Mouse (Mus musculus): ENCODE results near the gene Usp10. TPM values are rescaled to one million over a fixed set of nuclear protein-coding genes. Genes with fewer than 3 reads are reported as not detected.

Usp10 gene
- polyA plus RNA-seq, 1 experiment from 2014 or later = 90.7 TPM

- H3K4me1 ChIP-seq (ENCODE audit: control insufficient read depth, insufficient read depth, low read length) = peaks cover 21% of the 10 kb centered on the region
- no peak overlapping the region for H3K4me3 ChIP-seq (ENCODE audit: low read length)
- H3K9me3 ChIP-seq (replicated peaks; ENCODE audit: control insufficient read depth, low read length) = no peaks in the 10 kb centered on the region
- H3K4me2 ChIP-seq (ENCODE audit: low read depth, low read length) = no peak overlapping the region
- no peak overlapping the region for H3K9ac ChIP-seq (ENCODE audit: low read length)
- ATAC-seq (replicated peaks; ENCODE audit: extremely low read depth, insufficient read depth, low FRiP score) = no peak
- 82% methylated on average over 4 of the region's 4 CpGs for WGBS
- no peak overlapping the region for H3K27ac ChIP-seq (ENCODE audit: low read length)
- no peaks in the 10 kb centered on the region for H3K36me3 ChIP-seq (ENCODE audit: control insufficient read depth, insufficient read depth)
- no peaks in the 10 kb centered on the region for H3K27me3 ChIP-seq (ENCODE audit: control insufficient read depth, insufficient read depth, low read length)
These were observed 15.3 kb downstream of the Usp10 start for GRCm38 (mm10) chr8:119925428-119925827.

GRCm38 (mm10) chr8:119926474-119926873 lies 16.3 kb downstream of the Usp10 start:
- 69% methylated on average over 2 of the region's 2 CpGs for WGBS
- Histone ChIP-seq H3K36me3 (ENCODE audit: control insufficient read depth, insufficient read depth) (no peaks in the 10 kb centered on the region), H3K9ac (ENCODE audit: low read length) (no peak overlapping the region), H3K27ac (ENCODE audit: low read length) (no peak overlapping the region), H3K4me3 (ENCODE audit: low read length) (no peak overlapping the region), H3K9me3 (replicated peaks; ENCODE audit: control insufficient read depth, low read length) (no peaks in the 10 kb centered on the region), H3K4me2 (ENCODE audit: low read depth, low read length) (no peak overlapping the region), H3K27me3 (ENCODE audit: control insufficient read depth, insufficient read depth, low read length) (no peaks in the 10 kb centered on the region), H3K4me1 (ENCODE audit: control insufficient read depth, insufficient read depth, low read length) (peaks cover 25% of the 10 kb centered on the region)
- no peak for ATAC-seq (replicated peaks; ENCODE audit: extremely low read depth, insufficient read depth, low FRiP score)

- Histone ChIP-seq H3K36me3 (ENCODE audit: control insufficient read depth, insufficient read depth) (0 out of 2 replicates have a peak, but pooled peaks cover 2% of the 10 kb centered on the region), H3K27me3 (ENCODE audit: control insufficient read depth, insufficient read depth, low read length) (no peaks in the 10 kb centered on the region), H3K9ac (ENCODE audit: low read length) (no peak overlapping the region), H3K4me1 (ENCODE audit: control insufficient read depth, insufficient read depth, low read length) (peaks cover 21% of the 10 kb centered on the region), H3K4me2 (ENCODE audit: low read depth, low read length) (no peak overlapping the region), H3K27ac (ENCODE audit: low read length) (no peak overlapping the region), H3K9me3 (replicated peaks; ENCODE audit: control insufficient read depth, low read length) (no peaks in the 10 kb centered on the region), H3K4me3 (ENCODE audit: low read length) (no peak overlapping the region)
- WGBS = 48% methylated on average over 6 of the region's 6 CpGs
- peak; percentile 72; the same call in 1 of the 2 replicates for ATAC-seq (replicated peaks; ENCODE audit: extremely low read depth, insufficient read depth, low FRiP score)
These were observed 17.4 kb downstream of the Usp10 start for GRCm38 (mm10) chr8:119927422-119928092.

GRCm38 (mm10) chr8:119931317-119931716 lies 21.2 kb downstream of the Usp10 start:
- Histone ChIP-seq H3K27ac (ENCODE audit: low read length) (no peak overlapping the region), H3K4me3 (ENCODE audit: low read length) (no peak overlapping the region), H3K4me2 (ENCODE audit: low read depth, low read length) (no peak overlapping the region), H3K9ac (ENCODE audit: low read length) (no peak overlapping the region), H3K4me1 (ENCODE audit: control insufficient read depth, insufficient read depth, low read length) (peaks cover 25% of the 10 kb centered on the region), H3K36me3 (ENCODE audit: control insufficient read depth, insufficient read depth) (peaks cover 8% of the 10 kb centered on the region), H3K9me3 (replicated peaks; ENCODE audit: control insufficient read depth, low read length) (no peaks in the 10 kb centered on the region), H3K27me3 (ENCODE audit: control insufficient read depth, insufficient read depth, low read length) (no peaks in the 10 kb centered on the region)
- no peak for ATAC-seq (replicated peaks; ENCODE audit: extremely low read depth, insufficient read depth, low FRiP score)
- WGBS = 49% methylated on average over 4 of the region's 4 CpGs

GRCm38 (mm10) chr8:119933681-119934080 lies 23.5 kb downstream of the Usp10 start:
- Histone ChIP-seq H3K36me3 (ENCODE audit: control insufficient read depth, insufficient read depth) (peaks cover 14% of the 10 kb centered on the region), H3K9ac (ENCODE audit: low read length) (no peak overlapping the region), H3K4me3 (ENCODE audit: low read length) (no peak overlapping the region), H3K27ac (ENCODE audit: low read length) (no peak overlapping the region), H3K9me3 (replicated peaks; ENCODE audit: control insufficient read depth, low read length) (no peaks in the 10 kb centered on the region), H3K27me3 (ENCODE audit: control insufficient read depth, insufficient read depth, low read length) (no peaks in the 10 kb centered on the region), H3K4me2 (ENCODE audit: low read depth, low read length) (no peak overlapping the region), H3K4me1 (ENCODE audit: control insufficient read depth, insufficient read depth, low read length) (peaks cover 23% of the 10 kb centered on the region)
- 97% methylated on average over 4 of the region's 4 CpGs for WGBS
- no peak for ATAC-seq (replicated peaks; ENCODE audit: extremely low read depth, insufficient read depth, low FRiP score)

- WGBS = 29% methylated on average over 6 of the region's 6 CpGs
- H3K36me3 ChIP-seq (ENCODE audit: control insufficient read depth, insufficient read depth) = peaks cover 14% of the 10 kb centered on the region
These were observed 25.4 kb downstream of the Usp10 start for GRCm38 (mm10) chr8:119935541-119935940.

GRCm38 (mm10) chr8:119938481-119938880 lies 28.3 kb downstream of the Usp10 start:
- 90% methylated on average over 7 of the region's 7 CpGs for WGBS
- no peak for ATAC-seq (replicated peaks; ENCODE audit: extremely low read depth, insufficient read depth, low FRiP score)

More at GRCm38 (mm10) chr8:119935541-119935940, 25.4 kb downstream of the Usp10 start:
- Histone ChIP-seq H3K4me2 (ENCODE audit: low read depth, low read length) (no peak overlapping the region), H3K27ac (ENCODE audit: low read length) (peak overlapping the region; percentile 58; the same call in 1 of the 2 replicates), H3K4me1 (ENCODE audit: control insufficient read depth, insufficient read depth, low read length) (peaks cover 21% of the 10 kb centered on the region), H3K27me3 (ENCODE audit: control insufficient read depth, insufficient read depth, low read length) (no peaks in the 10 kb centered on the region), H3K9ac (ENCODE audit: low read length) (no peak overlapping the region), H3K9me3 (replicated peaks; ENCODE audit: control insufficient read depth, low read length) (no peaks in the 10 kb centered on the region), H3K4me3 (ENCODE audit: low read length) (no peak overlapping the region)
- ATAC-seq (replicated peaks; ENCODE audit: extremely low read depth, insufficient read depth, low FRiP score) = peak; percentile 71

GRCm38 (mm10) chr8:119939336-119939735 lies 29.2 kb downstream of the Usp10 start:
- ATAC-seq (replicated peaks; ENCODE audit: extremely low read depth, insufficient read depth, low FRiP score) = no peak
- Histone ChIP-seq H3K4me3 (ENCODE audit: low read length) (no peak overlapping the region), H3K9me3 (replicated peaks; ENCODE audit: control insufficient read depth, low read length) (no peaks in the 10 kb centered on the region), H3K4me2 (ENCODE audit: low read depth, low read length) (no peak overlapping the region), H3K27me3 (ENCODE audit: control insufficient read depth, insufficient read depth, low read length) (no peaks in the 10 kb centered on the region), H3K27ac (ENCODE audit: low read length) (no peak overlapping the region), H3K4me1 (ENCODE audit: control insufficient read depth, insufficient read depth, low read length) (peaks cover 17% of the 10 kb centered on the region), H3K9ac (ENCODE audit: low read length) (no peak overlapping the region), H3K36me3 (ENCODE audit: control insufficient read depth, insufficient read depth) (peaks cover 28% of the 10 kb centered on the region)
- WGBS = 85% methylated on average over 2 of the region's 2 CpGs

More at GRCm38 (mm10) chr8:119938481-119938880, 28.3 kb downstream of the Usp10 start:
- Histone ChIP-seq H3K4me2 (ENCODE audit: low read depth, low read length) (no peak overlapping the region), H3K9me3 (replicated peaks; ENCODE audit: control insufficient read depth, low read length) (no peaks in the 10 kb centered on the region), H3K27me3 (ENCODE audit: control insufficient read depth, insufficient read depth, low read length) (no peaks in the 10 kb centered on the region), H3K36me3 (ENCODE audit: control insufficient read depth, insufficient read depth) (peaks cover 24% of the 10 kb centered on the region), H3K4me3 (ENCODE audit: low read length) (no peak overlapping the region), H3K9ac (ENCODE audit: low read length) (no peak overlapping the region), H3K4me1 (ENCODE audit: control insufficient read depth, insufficient read depth, low read length) (peaks cover 17% of the 10 kb centered on the region), H3K27ac (ENCODE audit: low read length) (no peak overlapping the region)

GRCm38 (mm10) chr8:119941471-119941870 lies 31.3 kb downstream of the Usp10 start:
- no peaks in the 10 kb centered on the region for H3K27me3 ChIP-seq (ENCODE audit: control insufficient read depth, insufficient read depth, low read length)
- no peaks in the 10 kb centered on the region for H3K9me3 ChIP-seq (replicated peaks; ENCODE audit: control insufficient read depth, low read length)
- ATAC-seq (replicated peaks; ENCODE audit: extremely low read depth, insufficient read depth, low FRiP score) = no peak
- no peaks in the 10 kb centered on the region; the same call in 1 of the 2 replicates for H3K4me1 ChIP-seq (ENCODE audit: control insufficient read depth, insufficient read depth, low read length)
- 91% methylated on average over 18 of the region's 18 CpGs for WGBS
- peaks cover 33% of the 10 kb centered on the region for H3K36me3 ChIP-seq (ENCODE audit: control insufficient read depth, insufficient read depth)
- no peak overlapping the region for H3K4me2 ChIP-seq (ENCODE audit: low read depth, low read length)
- no peak overlapping the region for H3K27ac ChIP-seq (ENCODE audit: low read length)
- no peak overlapping the region for H3K9ac ChIP-seq (ENCODE audit: low read length)
- no peak overlapping the region for H3K4me3 ChIP-seq (ENCODE audit: low read length)

All from heart, embryonic 16.5 days (tissue).